Mouse (Mus musculus) cortical plate, adult 2 months (tissue): ENCODE data around the gene Tm4sf4. TPM values are rescaled to one million over a fixed set of nuclear protein-coding genes. Genes with fewer than 3 reads are reported as not detected.
A peak's percentile ranks its signal among the peaks of the same experiment; 100 is the strongest.

Source experiments
- H3K27ac ChIP-seq: fragments of 200-500 bp; 2 replicates; pipeline ENCODE4 v1.5.1; 2012; ENCODE audit warnings: low read length, control low read depth, inconsistent platforms; ENCODE audit not compliant: insufficient read depth
- H3K4me1 ChIP-seq: fragments of 200-500 bp; 2 replicates; pipeline ENCODE4 v1.6.1; 2011; ENCODE audit warnings: low read length; ENCODE audit not compliant: control insufficient read depth, insufficient read depth
- H3K4me3 ChIP-seq: fragments of 200-500 bp; 2 replicates; pipeline ENCODE4 v1.5.1; 2011; ENCODE audit warnings: mild to moderate bottlenecking, low read length, control low read depth; ENCODE audit not compliant: insufficient read depth
- CTCF ChIP-seq: fragments of 200-500 bp; IDR thresholded peaks from 2 replicates; pipeline ENCODE4 v1.5.1; 2011; ENCODE audit warnings: mild to moderate bottlenecking, control low read depth, low read length; ENCODE audit not compliant: insufficient read depth; ENCODE audit errors: extremely low read depth
- POLR2A ChIP-seq: fragments of 200-500 bp; IDR thresholded peaks from 2 replicates; pipeline ENCODE4 v1.6.1; 2011; ENCODE audit warnings: mild to moderate bottlenecking, low read length, control low read depth; ENCODE audit not compliant: insufficient read depth; ENCODE audit errors: extremely low read depth
- polyA plus RNA-seq: library from polyadenylated mRNA; depleted of rRNA; stranded (reverse); fragments of >200 nt; gene quantifications from 2 replicates; pipeline ENCODE4 v1.2.3, GENCODE M21; 2012

Tm4sf4 gene
- polyA plus RNA-seq, 1 experiment, result not detected

GRCm38 (mm10) chr3:57431706-57432105 is 6.6 kb downstream of the Tm4sf4 start:
- Histone ChIP-seq H3K4me3 (no peak overlapping the region), H3K27ac (no peak overlapping the region), H3K4me1 (no peaks in the 10 kb centered on the region)
- no peak for TF ChIP-seq CTCF
- TF ChIP-seq POLR2A, result no peak

- Histone ChIP-seq H3K4me1 (no peaks in the 10 kb centered on the region), H3K4me3 (no peak overlapping the region), H3K27ac (no peak overlapping the region)
- TF ChIP-seq CTCF (no peak), POLR2A (no peak)
These were observed 10.2 kb downstream of the Tm4sf4 start for GRCm38 (mm10) chr3:57435364-57435763.

- H3K4me1 ChIP-seq, result no peaks in the 10 kb centered on the region
- no peak overlapping the region for H3K27ac ChIP-seq
- TF ChIP-seq POLR2A, result no peak
- TF ChIP-seq CTCF, result no peak
- H3K4me3 ChIP-seq, result no peak overlapping the region
These were observed 15.8 kb downstream of the Tm4sf4 start for GRCm38 (mm10) chr3:57440956-57441355.

- H3K4me3 ChIP-seq, result no peak overlapping the region
- no peak for TF ChIP-seq POLR2A
- TF ChIP-seq CTCF, result no peak
- H3K27ac ChIP-seq, result no peak overlapping the region
These were observed 20.6 kb downstream of the Tm4sf4 start for GRCm38 (mm10) chr3:57445706-57446105.

GRCm38 (mm10) chr3:57447889-57448288 is 22.8 kb downstream of the Tm4sf4 start:
- TF ChIP-seq CTCF, result no peak
- TF ChIP-seq POLR2A, result no peak
- Histone ChIP-seq H3K4me3 (no peak overlapping the region), H3K27ac (no peak overlapping the region), H3K4me1 (no peaks in the 10 kb centered on the region)

More at GRCm38 (mm10) chr3:57445706-57446105, 20.6 kb downstream of the Tm4sf4 start:
- no peaks in the 10 kb centered on the region for H3K4me1 ChIP-seq

- H3K4me1 ChIP-seq, result no peaks in the 10 kb centered on the region
- no peak overlapping the region for H3K27ac ChIP-seq
- H3K4me3 ChIP-seq, result no peak overlapping the region
- no peak for TF ChIP-seq POLR2A
- TF ChIP-seq CTCF, result peak; percentile 84
These were observed 23.3 kb downstream of the Tm4sf4 start for GRCm38 (mm10) chr3:57448445-57448844.

- no peak overlapping the region for H3K27ac ChIP-seq
- H3K4me3 ChIP-seq, result no peak overlapping the region
- H3K4me1 ChIP-seq, result no peaks in the 10 kb centered on the region
- no peak for TF ChIP-seq CTCF
- no peak for TF ChIP-seq POLR2A
These were observed 33.5 kb downstream of the Tm4sf4 start for GRCm38 (mm10) chr3:57458652-57459051.

- H3K27ac ChIP-seq, result no peak overlapping the region
- H3K4me3 ChIP-seq, result no peak overlapping the region
- TF ChIP-seq CTCF (no peak), POLR2A (no peak)
- no peaks in the 10 kb centered on the region for H3K4me1 ChIP-seq
These were observed 38.2 kb downstream of the Tm4sf4 start for GRCm38 (mm10) chr3:57463302-57463701.

GRCm38 (mm10) chr3:57466289-57466688 is 41.2 kb downstream of the Tm4sf4 start:
- Histone ChIP-seq H3K27ac (no peak overlapping the region), H3K4me3 (no peak overlapping the region), H3K4me1 (no peaks in the 10 kb centered on the region)
- TF ChIP-seq POLR2A, result no peak
- TF ChIP-seq CTCF, result 0 out of 2 replicates have a peak, but pooled peaks have one; percentile 1

GRCm38 (mm10) chr3:57469325-57469724 is 44.2 kb downstream of the Tm4sf4 start:
- H3K27ac ChIP-seq, result no peak overlapping the region

More at GRCm38 (mm10) chr3:57469325-57469724, 44.2 kb downstream of the Tm4sf4 start:
- Histone ChIP-seq H3K4me3 (no peak overlapping the region), H3K4me1 (no peaks in the 10 kb centered on the region)
- TF ChIP-seq POLR2A (no peak), CTCF (no peak)
